Mouse (Mus musculus): Measurements from ENCODE around the gene 1700018G05Rik. TPM values are rescaled to one million over a fixed set of nuclear protein-coding genes. Genes with fewer than 3 reads are reported as not detected.
"Not testable (repeated sequence)": the region's sequence is repeated elsewhere in the genome, so short reads cannot be mapped to it uniquely, and the experiment has no call there.

1700018G05Rik gene
- not detected in 2 replicates for polyA plus RNA-seq (2015; fragmentation: Nextera tagmentation; extraction: Ambion mirVana)

- not testable (repeated sequence) for H3K4me2 ChIP-seq; H3K9me3 ChIP-seq; ATAC-seq (ENCODE audit: low FRiP score, low read depth); H3K27me3 ChIP-seq; H3K9ac ChIP-seq; H3K27ac ChIP-seq (replicated peaks); H3K4me1 ChIP-seq (replicated peaks); H3K36me3 ChIP-seq; H3K4me3 ChIP-seq
- 91% methylated on average over 6 of the region's 6 CpGs for WGBS
Observed at GRCm38 (mm10) chrX:102928072-102928471, at the start of gene 1700018G05Rik. TSS of gene 1700018G05Rik (plus strand) at chrX:102928372.

GRCm38 (mm10) chrX:102908587-102908986, 19.6 kb upstream of the 1700018G05Rik start, which contains the start of the genes Dmrtc1a and 1700011M02Rik:
TSS of gene Dmrtc1a (minus strand) at chrX:102908687.
TSS of gene 1700011M02Rik (plus strand) at chrX:102908905.
- H3K9me3 ChIP-seq; H3K9ac ChIP-seq; H3K4me1 ChIP-seq (replicated peaks); H3K4me2 ChIP-seq; ATAC-seq (ENCODE audit: low FRiP score, low read depth); H3K36me3 ChIP-seq; H3K4me3 ChIP-seq; H3K27me3 ChIP-seq; H3K27ac ChIP-seq (replicated peaks): not testable (repeated sequence)
- WGBS, result 87% methylated on average over 8 of the region's 9 CpGs

- H3K4me1 ChIP-seq (replicated peaks); H3K4me2 ChIP-seq; H3K27me3 ChIP-seq; H3K4me3 ChIP-seq; H3K36me3 ChIP-seq; H3K9ac ChIP-seq; H3K9me3 ChIP-seq; H3K27ac ChIP-seq (replicated peaks); ATAC-seq (ENCODE audit: low FRiP score, low read depth): not testable (repeated sequence)
- whole genome bisulfite sequencing, result 71% methylated on average over 1 of the region's 1 CpGs
Observed at GRCm38 (mm10) chrX:102914823-102915222, 13.3 kb upstream of the 1700018G05Rik start.

GRCm38 (mm10) chrX:102926707-102927106, 1.5 kb upstream of the 1700018G05Rik start:
- H3K9ac ChIP-seq; H3K4me3 ChIP-seq; H3K27me3 ChIP-seq; H3K9me3 ChIP-seq; H3K4me2 ChIP-seq; H3K4me1 ChIP-seq (replicated peaks); H3K36me3 ChIP-seq; H3K27ac ChIP-seq (replicated peaks): not testable (repeated sequence)
- ATAC-seq (ENCODE audit: low FRiP score, low read depth), result peak; percentile 75; the same call in 1 of the 2 replicates
- 37% methylated on average over 4 of the region's 4 CpGs for WGBS

GRCm38 (mm10) chrX:102932992-102933570, 4.9 kb downstream of the 1700018G05Rik start:
- H3K4me2 ChIP-seq, result peak overlapping the region; percentile 66
- H3K36me3 ChIP-seq, result no peaks in the 10 kb centered on the region
- WGBS, result 42% methylated on average over 12 of the region's 12 CpGs
- no peaks in the 10 kb centered on the region for H3K4me1 ChIP-seq (replicated peaks)
- H3K27me3 ChIP-seq, result 0 out of 2 replicates have a peak, but pooled peaks cover 3% of the 10 kb centered on the region
- H3K9me3 ChIP-seq, result no peaks in the 10 kb centered on the region
- peak overlapping the region; percentile 62 for H3K4me3 ChIP-seq
- H3K27ac ChIP-seq (replicated peaks), result no peak overlapping the region
- H3K9ac ChIP-seq, result peak overlapping the region; percentile 66
- no peak for ATAC-seq (ENCODE audit: low FRiP score, low read depth)

GRCm38 (mm10) chrX:102933571-102934394, 5.6 kb downstream of the 1700018G05Rik start:
- Histone ChIP-seq H3K4me3 (peak overlapping the region; percentile 62), H3K36me3 (no peaks in the 10 kb centered on the region), H3K27me3 (0 out of 2 replicates have a peak, but pooled peaks cover 3% of the 10 kb centered on the region), H3K4me1 (replicated peaks) (no peaks in the 10 kb centered on the region), H3K27ac (replicated peaks) (peak overlapping the region; percentile 61), H3K9ac (peak overlapping the region; percentile 66), H3K9me3 (no peaks in the 10 kb centered on the region), H3K4me2 (peak overlapping the region; percentile 66)
- ATAC-seq (ENCODE audit: low FRiP score, low read depth), result peak; percentile 79
- WGBS, result 15% methylated on average over 55 of the region's 68 CpGs

GRCm38 (mm10) chrX:102934395-102934764, 6.2 kb downstream of the 1700018G05Rik start:
- Histone ChIP-seq H3K27me3 (0 out of 2 replicates have a peak, but pooled peaks cover 3% of the 10 kb centered on the region), H3K9me3 (no peaks in the 10 kb centered on the region), H3K4me3 (peak overlapping the region; percentile 62), H3K4me2 (peak overlapping the region; percentile 66), H3K27ac (replicated peaks) (no peak overlapping the region), H3K9ac (peak overlapping the region; percentile 66), H3K36me3 (no peaks in the 10 kb centered on the region), H3K4me1 (replicated peaks) (no peaks in the 10 kb centered on the region)
- WGBS, result 61% methylated on average over 8 of the region's 8 CpGs
- no peak; the same call in none of the 2 replicates for ATAC-seq (ENCODE audit: low FRiP score, low read depth)

- no peak overlapping the region for H3K27ac ChIP-seq (replicated peaks)
- H3K27me3 ChIP-seq, result 0 out of 2 replicates have a peak, but pooled peaks cover 3% of the 10 kb centered on the region
- no peaks in the 10 kb centered on the region for H3K36me3 ChIP-seq
- H3K4me3 ChIP-seq, result no peak overlapping the region
- no peaks in the 10 kb centered on the region for H3K4me1 ChIP-seq (replicated peaks)
- 78% methylated on average over 5 of the region's 5 CpGs for WGBS
- no peak overlapping the region for H3K9ac ChIP-seq
- no peaks in the 10 kb centered on the region for H3K9me3 ChIP-seq
- ATAC-seq (ENCODE audit: low FRiP score, low read depth), result no peak
- no peak overlapping the region for H3K4me2 ChIP-seq
Observed at GRCm38 (mm10) chrX:102936743-102937142, 8.6 kb downstream of the 1700018G05Rik start.

- not testable (repeated sequence) for H3K4me1 ChIP-seq (replicated peaks); H3K27me3 ChIP-seq; H3K9me3 ChIP-seq; ATAC-seq (ENCODE audit: low FRiP score, low read depth); H3K9ac ChIP-seq; H3K27ac ChIP-seq (replicated peaks); H3K4me2 ChIP-seq; H3K36me3 ChIP-seq; H3K4me3 ChIP-seq
- 92% methylated on average over 11 of the region's 11 CpGs for WGBS
Observed at GRCm38 (mm10) chrX:102950136-102950535, 22.0 kb downstream of the 1700018G05Rik start.

- Histone ChIP-seq H3K27ac (replicated peaks) (no peak overlapping the region), H3K9ac (no peak overlapping the region), H3K9me3 (no peaks in the 10 kb centered on the region), H3K4me2 (no peak overlapping the region), H3K36me3 (no peaks in the 10 kb centered on the region), H3K27me3 (no peaks in the 10 kb centered on the region; the same call in 1 of the 2 replicates), H3K4me1 (replicated peaks) (no peaks in the 10 kb centered on the region), H3K4me3 (no peak overlapping the region)
- 45% methylated on average over 4 of the region's 4 CpGs for WGBS
- no peak for ATAC-seq (ENCODE audit: low FRiP score, low read depth)
Observed at GRCm38 (mm10) chrX:102958917-102959316, 30.7 kb downstream of the 1700018G05Rik start.

GRCm38 (mm10) chrX:102960581-102960980, 32.4 kb downstream of the 1700018G05Rik start:
- no peaks in the 10 kb centered on the region for H3K4me1 ChIP-seq (replicated peaks)
- WGBS, result 77% methylated on average over 2 of the region's 2 CpGs
- H3K4me3 ChIP-seq, result no peak overlapping the region
- no peak overlapping the region for H3K9ac ChIP-seq
- H3K27ac ChIP-seq (replicated peaks), result no peak overlapping the region
- no peak overlapping the region for H3K4me2 ChIP-seq
- no peaks in the 10 kb centered on the region for H3K9me3 ChIP-seq
- no peaks in the 10 kb centered on the region for H3K36me3 ChIP-seq
- no peaks in the 10 kb centered on the region; the same call in 1 of the 2 replicates for H3K27me3 ChIP-seq
- no peak for ATAC-seq (ENCODE audit: low FRiP score, low read depth)
